Mouse (Mus musculus) cerebellum, postnatal 36 days (tissue): ENCODE measurements at regions not wholly inside any gene's neighbourhood (a gene's known extent, or its start where the extent isn't known, plus 50 kb on each side); places are given as distances from the start of the nearest gene placed in this dataset.
"Not testable (repeated sequence)": the region's sequence is repeated elsewhere in the genome, so short reads cannot be mapped to it uniquely, and the experiment has no call there.

Experiments
- DNase-seq, 2 experiments: peaks; one replicate each; pipeline ENCODE4 v3.0.0; 2021 to 2022; ENCODE audit warnings: mixed read lengths in 2 of 2

DNA sequence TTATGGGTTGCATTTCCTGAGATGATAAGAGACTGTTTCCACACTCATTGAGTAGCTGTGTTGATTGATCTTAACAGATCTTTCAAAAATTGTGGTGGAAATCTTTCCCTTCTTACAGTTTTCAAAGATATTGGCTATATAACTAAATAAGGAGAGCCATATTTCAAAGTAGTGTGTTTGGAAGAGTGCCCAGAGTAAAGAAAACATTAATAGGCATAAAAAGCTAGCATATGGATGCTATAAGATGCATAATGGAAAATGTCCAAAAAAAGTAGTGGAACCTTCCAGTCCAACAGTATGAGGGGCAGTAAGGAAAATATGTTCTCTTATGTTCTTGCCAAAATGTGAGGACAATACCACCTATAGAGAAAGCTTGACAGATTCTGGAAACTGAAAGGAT lies 137.2 kb upstream of the Speer3 start:
- DNase-seq, result no peak

DNA sequence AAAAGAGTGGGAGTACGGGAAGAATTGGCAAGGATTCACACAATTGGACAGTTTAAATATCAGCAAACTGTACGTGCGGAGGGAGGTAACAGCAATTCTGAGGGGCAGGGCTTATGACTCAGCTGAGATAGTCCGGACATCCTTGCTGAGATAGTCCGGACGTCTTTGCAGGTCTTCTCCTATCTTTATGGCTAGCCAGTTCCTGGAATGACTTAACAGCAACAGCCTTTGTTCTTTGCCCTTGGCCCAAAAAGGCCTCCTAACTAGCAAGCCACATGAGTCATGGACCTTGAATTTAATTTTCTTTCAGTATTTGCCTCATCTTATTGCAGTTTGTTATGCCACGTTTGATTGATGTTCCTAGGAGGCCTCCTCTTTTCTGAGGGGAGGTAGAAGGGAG lies 133.1 kb upstream of the Speer3 start:
- not testable (repeated sequence) for DNase-seq

GRCm38 (mm10) chr5:13659514-13659913 lies 131.9 kb upstream of the Speer3 start:
- DNase-seq, result no peak

DNA sequence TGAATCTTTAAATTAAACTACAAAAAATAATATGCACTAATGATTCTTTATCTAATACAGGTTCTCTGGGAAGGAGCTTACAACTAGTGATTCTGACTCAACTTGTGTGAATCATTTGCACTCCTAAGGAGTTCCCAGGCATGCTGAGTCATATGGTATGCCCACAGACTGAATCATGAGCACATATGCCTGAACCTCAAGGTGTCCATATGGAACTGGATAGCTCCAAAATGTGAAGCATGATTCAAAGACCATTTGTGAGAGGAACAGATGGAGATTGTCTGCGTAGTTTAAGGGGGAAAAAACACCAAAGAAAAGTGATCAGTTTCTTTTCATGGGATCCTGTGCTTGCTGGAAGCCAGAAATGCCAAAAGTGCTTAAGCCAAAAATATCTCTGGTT lies 124.0 kb upstream of the Speer3 start:
- peak in 1 of 2 experiments; percentile 43 for DNase-seq

- no peak for DNase-seq
These were observed 122.6 kb upstream of the Speer3 start for GRCm38 (mm10) chr5:13668840-13669239.

- no peak for DNase-seq
These were observed 100.3 kb upstream of the Speer3 start for GRCm38 (mm10) chr5:13690929-13691806.

DNA sequence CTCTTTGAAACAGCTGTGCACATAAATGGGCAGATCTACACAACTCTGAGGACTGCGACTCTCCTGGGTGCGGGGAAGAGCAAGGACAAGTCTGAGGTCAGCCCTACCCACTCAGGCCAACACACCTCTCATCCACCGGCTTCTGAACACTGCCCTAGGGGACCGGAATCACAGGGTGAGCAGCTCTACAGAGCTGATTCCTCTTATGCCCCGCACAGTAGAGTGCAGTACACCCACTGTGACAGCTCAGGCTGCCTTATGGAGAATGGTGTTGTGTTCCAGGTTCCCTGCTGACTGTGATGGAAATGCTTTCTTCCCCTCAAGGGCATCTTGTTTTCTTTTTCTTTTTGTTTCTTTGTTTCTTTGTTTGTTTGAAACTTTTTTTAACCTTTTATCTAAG lies 96.6 kb upstream of the Speer3 start:
- peak in 1 of 2 experiments; percentile 3 for DNase-seq
